Mouse (Mus musculus) left cerebral cortex, adult 18-20 months (tissue): Measurements from ENCODE around the gene Foxn4. TPM values are rescaled to one million over a fixed set of nuclear protein-coding genes. Genes with fewer than 3 reads are reported as not detected.

Experiments used
- DNase-seq, 2 experiments: peaks; one replicate each; pipeline ENCODE4 v3.0.0; 2021 to 2022; ENCODE audit warnings: low spot score in 2 of 2, mixed read lengths in 1 of 2
- long read RNA-seq, 2 experiments: library from polyadenylated mRNA; stranded (forward); transcript quantifications; one replicate each; pipeline ENCODE4 v2.0.0; 2021
- total RNA-seq, 2 experiments: library from RNA; stranded (reverse); gene quantifications; 2 replicates each; pipeline ENCODE4 v1.2.3; 2021

Gene Foxn4
- not detected for total RNA-seq
- long read RNA-seq, experiment 1: 0 reads
- long read RNA-seq, experiment 2: 0 reads

- no peak for DNase-seq
These were observed at the start of gene Foxn4 for GRCm38 (mm10) chr5:114273693-114274402. Foxn4 (minus strand) TSS chr5:114273807.

DNA sequence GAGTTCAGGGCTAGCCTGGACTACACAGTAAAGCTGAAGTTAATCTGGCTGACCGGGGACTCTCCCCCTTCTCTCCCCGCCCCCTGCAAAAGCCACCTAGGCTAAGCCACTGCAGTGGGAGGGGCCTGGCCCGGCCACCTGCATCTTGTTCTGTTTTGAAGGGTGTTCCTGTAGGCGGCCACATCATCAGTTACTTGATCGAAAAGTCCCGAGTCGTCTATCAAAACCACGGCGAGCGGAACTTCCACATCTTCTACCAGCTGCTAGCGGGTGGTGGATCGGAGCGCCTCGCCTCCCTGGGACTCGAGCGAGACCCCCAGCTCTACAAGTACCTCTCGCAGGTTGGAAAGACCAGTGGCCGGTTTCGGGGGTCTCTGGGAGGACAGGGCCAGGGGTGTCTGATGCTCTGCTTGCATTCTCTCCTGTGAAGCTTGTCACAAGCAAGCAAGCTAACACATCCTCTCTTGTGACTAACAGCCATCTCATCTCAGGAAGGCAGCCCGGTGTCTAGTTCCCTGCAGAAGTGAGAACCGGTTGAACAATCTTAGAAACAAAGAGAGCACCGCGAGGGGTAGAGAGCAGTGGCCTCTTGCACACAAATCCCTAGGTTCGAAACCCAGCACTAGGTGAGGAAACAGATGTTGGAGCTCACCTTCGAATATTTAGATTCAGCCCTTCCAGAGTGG, 49.6 kb upstream of the Foxn4 start:
- DNase-seq: no peak

DNA sequence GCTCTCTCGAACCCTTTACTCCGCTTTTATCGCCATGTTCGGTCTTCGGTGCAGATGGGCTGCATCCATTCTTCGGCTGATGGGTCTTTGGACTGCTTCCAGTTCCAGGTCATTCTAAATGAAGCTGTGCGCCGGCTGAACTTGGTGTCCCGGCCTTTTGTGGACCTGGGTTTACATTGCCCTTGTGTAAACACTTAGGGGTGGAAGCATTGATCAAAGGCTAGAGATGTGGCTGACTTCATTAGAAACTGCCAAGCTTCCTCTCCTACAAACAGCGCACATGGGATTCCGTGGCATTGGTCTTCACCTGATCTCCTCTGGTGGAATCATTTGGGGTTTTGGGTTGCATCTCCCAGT, 36.1 kb upstream of the Foxn4 start:
- DNase-seq: no peak

DNA sequence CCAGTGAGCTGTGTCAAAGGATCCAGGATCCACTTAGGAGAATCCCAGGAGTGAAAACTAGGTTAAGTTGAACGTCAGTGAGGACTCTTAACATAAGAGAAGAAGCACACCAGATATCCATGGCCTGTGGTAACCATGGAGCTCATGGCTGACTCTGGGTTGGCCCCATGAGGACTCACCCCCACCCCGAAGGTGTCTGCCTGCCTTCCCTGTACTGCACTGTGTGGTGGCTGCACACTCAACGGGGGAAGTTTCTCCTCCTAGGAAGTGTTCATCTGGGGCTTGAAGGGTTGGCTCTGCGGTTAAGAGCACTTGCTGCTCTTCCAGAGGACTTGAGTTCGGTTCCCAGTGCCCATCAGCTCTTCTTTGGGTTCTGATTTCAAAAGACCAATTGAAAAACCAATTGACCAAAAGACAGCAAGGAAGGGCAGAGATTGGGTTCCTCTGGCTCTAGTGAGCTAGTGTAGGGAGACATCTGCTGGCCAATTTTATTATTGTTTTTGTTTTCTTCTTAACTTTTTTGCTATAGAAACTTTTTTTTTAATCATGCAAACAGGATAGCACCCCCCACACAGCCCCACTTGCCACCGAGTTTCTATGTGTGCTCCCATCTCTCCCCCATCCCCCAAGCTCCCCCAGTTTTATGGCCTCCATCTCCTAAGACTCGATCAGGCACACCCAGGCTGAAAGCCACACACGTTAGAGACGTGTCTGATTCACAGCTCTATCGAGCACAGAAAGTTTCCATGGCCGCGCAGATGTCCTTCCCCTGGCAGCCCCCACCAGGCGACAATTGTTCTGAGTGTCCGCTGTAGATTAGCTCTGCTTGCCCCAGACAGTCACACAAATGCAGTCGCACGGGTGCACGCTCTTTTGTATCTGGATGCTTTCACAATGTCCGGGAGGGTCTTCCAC, 35.4 kb upstream of the Foxn4 start:
- DNase-seq: no peak

GRCm38 (mm10) chr5:114306496-114306895, 32.9 kb upstream of the Foxn4 start:
- no peak for DNase-seq

- DNase-seq: no peak
These were observed 29.6 kb upstream of the Foxn4 start for GRCm38 (mm10) chr5:114303166-114303565.

GRCm38 (mm10) chr5:114299883-114300610, 26.4 kb upstream of the Foxn4 start:
- no peak for DNase-seq

- no peak for DNase-seq
These were observed 25.7 kb upstream of the Foxn4 start for GRCm38 (mm10) chr5:114299156-114299855.

DNA sequence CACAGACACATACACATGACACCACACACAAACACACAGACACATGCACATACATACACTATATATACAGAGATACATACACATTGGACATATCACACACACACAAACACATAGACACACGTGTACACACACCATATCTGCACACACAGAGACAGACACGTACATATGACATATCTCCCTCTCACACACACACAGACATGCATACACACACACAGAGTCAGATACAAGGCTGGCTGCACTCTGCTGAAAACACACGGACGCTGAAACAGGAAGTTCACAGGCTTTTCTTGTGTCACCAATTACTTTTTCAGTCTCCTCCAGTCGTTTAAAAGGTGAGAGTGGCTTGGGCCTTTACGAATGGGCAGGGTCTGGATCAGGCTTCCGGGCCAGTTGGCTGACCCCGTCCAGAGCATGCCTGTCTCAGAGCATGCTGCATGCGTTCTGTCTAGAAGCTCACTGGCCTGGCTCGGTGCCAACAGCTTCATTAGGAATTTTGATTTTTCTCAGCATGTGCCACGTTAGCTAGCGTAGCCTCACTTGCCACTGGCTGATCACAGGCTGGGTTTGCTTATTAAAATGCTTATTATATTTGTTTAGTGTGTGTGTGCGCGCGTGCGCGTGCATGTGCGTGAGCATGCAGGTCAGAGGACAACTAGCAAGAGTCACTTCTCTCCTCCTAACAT, 24.7 kb upstream of the Foxn4 start:
- DNase-seq: no peak

DNA sequence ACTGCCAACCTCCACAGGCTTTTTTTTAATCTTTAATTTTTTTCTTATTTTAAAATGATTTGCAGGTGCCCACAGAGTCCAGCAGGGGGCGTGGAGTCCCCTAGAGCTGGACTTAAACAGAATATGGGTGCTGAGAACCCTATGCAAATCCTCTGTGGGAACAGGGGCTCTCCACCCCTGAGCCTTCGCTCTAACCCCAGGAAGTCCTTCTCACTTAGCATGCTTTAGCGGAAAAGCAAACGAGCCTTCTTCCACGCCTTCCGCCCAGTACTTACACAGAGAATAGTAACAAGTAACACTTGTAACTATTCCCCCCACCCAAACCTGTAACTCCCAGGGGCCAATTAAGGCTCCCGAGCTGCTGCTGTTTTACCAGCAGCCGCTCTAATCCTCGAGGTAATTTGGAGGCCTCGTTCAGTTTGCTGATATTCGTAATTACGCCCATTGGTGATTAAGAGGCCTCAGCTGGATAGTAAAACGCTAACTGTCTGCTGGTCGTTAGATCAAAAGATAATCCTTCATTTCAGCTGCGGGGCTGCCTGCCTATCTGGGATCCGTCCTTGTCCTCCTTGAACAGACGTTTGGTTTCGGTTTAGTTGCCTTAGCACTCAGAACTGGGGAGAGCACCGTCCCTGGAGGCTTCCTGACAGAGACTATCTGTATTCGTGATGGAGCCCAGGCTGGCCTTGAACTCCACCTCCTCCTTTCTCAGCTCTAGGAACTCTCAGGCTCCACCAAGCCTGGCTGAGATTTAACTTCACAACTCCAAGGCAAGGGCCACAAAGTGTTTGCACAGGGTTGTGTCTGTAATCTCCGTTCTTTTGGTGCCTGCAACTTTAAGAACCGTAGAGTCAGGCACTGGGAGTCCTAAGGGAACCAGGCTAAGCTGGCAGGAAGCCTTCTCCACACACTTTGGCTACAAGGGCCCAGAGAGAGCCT, 23.4 kb upstream of the Foxn4 start:
- DNase-seq: no peak

GRCm38 (mm10) chr5:114290004-114290403, 16.4 kb upstream of the Foxn4 start:
- DNase-seq: no peak

GRCm38 (mm10) chr5:114288874-114289273, 15.3 kb upstream of the Foxn4 start, which contains the start of gene Myo1h:
Myo1h (plus strand) TSS chr5:114289166.
- no peak for DNase-seq

DNA sequence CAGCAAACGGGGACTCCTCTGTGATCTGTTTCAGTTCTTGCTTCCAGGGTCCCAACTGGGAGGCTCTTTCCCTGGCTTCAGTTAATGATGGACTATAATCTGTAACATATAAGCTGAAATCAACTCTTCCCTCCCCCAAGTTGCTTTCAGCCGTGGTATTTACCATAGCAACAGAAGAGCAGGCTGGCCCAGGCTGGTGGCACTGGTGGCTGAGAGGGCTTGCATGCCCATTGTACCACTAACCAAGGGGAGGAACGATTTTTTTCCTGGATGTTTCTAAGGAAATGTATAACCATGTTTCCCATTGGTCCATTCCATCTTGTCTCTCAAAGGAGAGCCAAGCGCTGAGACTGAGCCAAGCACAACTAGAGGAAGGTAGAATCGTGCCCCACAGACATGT, 14.8 kb upstream of the Foxn4 start:
- DNase-seq: no peak

DNA sequence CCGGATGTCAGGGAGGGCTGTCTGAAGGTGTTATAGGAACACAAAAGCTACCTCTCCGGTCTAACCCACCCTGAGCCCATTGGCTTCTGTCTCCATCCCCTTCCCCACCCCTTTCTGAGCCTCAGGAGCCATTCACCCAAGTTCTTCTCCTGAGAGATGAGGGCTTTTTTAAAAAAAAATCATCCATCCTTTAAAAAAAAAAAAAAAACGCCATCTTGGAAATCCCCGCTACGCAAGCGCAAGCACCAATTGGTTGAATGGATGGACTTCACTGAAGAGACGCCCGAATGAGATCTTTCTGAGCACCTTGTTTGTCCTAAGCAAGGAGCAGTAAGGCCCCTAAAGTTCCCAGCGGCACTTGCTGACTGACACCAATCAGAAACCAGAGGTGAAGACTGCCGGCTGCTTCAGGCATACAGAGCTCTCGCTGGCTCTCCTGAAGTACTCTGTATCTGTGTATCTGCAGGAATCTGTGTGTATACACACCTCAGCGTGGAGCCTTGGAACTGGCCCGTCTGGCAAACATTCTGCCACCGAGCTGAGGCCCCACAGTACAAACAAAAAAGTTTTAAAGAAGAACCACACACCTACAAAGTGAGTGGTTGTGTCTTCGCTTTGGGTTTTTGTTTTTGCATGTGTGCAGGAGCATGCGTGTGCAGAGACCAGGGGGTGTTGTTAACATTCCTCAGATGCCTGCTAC, 13.4 kb upstream of the Foxn4 start:
- DNase-seq: no peak

GRCm38 (mm10) chr5:114286102-114286501, 12.5 kb upstream of the Foxn4 start:
- DNase-seq: no peak

DNA sequence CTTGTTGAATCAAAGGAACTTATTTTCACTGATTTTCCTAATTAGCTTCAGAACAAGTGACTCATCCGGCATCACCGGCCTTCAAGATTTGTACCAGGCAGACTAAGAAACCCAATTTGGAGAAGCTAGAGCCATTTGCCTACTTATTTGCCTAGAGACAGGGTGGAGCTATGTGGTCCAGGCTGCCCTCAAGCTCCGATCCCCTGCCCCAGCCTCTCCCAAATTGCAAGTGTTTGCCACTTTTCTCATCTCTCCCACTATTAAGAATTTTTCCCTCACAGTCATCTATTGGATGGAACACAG, 11.7 kb upstream of the Foxn4 start:
- no peak for DNase-seq

DNA sequence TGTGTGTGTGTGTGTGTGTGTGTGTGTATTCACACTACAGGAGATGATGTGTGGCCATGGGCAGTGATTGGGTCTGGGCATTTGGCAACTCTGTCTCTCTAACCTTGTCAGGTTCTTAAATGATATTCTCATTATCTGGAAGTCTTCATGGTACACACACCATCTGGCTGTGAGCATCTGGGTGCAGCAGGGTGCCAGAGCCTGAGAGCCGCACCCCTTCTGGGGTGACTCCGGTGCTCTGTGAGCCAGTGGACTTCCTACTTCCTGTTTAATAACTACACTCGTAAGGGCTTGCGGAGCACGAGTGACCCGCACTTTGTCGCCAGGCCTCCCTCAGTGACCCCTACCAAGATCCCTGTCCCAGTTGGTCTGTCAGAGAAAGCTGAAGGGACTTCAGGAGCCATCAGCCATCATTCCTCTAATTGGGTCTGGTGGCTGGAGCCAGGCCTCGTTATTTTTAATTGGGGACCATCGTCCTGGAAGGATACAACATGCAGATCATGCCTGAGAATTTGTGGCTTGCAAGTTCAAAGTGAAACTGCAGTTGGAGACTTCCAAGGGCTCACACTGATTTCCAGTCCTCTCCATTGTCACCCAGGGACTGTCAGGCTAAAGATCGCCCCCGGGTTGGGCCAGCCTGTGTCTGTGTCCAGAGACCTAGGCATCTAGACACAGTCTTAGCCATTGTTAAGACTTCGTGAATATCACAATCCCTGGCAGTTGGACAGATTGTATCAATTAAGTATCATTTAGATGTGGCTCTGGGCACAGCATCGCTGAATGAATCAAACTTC, 11.2 kb upstream of the Foxn4 start:
- DNase-seq: no peak

DNA sequence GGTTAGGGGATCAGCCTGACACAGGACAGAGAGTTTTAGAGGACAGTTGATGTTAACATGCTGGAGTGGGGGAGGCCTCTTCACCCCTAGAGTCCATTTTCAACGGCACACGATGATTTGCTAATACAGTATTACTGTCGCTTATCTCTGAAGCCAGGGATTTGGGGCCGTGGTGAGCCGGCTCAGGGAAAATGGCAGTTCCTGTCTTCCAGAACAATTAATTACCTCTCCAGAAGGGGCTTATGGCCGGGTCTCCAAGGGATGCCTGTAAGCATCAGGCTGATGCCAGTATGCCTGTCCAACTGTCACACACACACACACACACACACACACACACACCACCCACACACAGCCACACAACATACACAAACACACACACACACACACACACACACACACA, 8.7 kb upstream of the Foxn4 start:
- DNase-seq: no peak
